Mouse (Mus musculus): ENCODE results near the gene Osbpl3. TPM values are rescaled to one million over a fixed set of nuclear protein-coding genes. Genes with fewer than 3 reads are reported as not detected.

Gene Osbpl3
- polyA plus RNA-seq (2021; fragmentation: Nextera tagmentation) = 4.0 and 4.3 TPM in 2 replicates
- long read RNA-seq, experiment 1, partial matches to known transcripts = 4 of 8 reads
- long read RNA-seq, experiment 1, other reads (novel, unspliced or antisense) = 4 of 8 reads
- long read RNA-seq, experiment 2, full-length matches to known transcripts = 4 of 24 reads
- long read RNA-seq, experiment 2, partial matches to known transcripts = 11 of 24 reads
- long read RNA-seq, experiment 2, other reads (novel, unspliced or antisense) = 9 of 24 reads

DNA sequence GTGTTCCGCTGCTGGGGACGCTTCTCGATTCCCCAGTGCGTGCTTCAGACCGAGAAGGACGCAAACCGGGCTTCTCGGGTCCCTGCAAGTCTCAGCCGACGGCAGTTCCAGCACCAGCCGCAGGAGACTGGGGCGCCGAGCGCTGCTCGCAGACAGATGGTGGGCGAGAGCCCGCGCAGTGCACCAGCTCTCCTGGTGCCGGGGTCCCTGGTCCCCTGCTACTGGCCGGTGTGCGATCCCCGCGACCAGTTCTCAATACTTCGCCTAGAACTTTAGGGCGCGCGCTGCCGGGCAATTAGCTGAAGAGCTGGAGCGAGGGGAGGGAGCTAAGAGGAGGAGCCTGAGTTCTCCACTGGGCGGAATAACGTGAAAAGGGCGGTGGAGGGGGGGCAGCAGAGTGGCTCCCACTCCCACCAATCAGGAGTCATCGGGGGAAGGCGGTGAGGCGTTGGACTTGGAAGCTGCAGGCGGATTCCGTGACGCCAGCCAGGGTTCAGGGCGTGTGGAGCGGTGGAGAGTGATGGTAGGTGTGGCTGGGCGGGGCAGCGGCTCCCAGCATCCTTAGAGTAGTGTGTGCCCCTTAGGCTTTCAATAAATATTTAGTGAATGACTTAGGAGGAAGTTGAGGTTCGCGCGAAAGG, at the start of gene Osbpl3:
Gene Osbpl3, minus strand, starts transcription at position 373 of the 641 bp plus-strand sequence.

DNA sequence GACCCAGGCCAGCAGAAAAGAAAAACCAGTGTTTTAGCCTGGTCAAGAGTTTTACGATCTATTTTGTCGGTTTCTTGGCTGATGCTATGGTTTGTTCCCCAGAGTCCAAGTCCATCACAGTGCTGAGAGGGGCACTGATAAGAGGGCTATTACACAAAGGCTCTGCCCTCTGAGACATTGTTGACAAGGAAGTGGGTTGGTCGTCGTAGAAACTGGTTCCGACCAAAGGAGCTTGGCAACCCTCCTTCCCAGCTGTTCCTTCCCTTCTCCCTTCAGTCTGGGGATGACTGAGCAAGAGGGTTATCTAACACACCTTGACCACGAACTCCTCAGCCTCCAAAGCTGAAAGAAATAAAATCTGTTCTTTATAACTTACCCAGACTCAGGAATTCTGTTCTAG, 192.3 kb downstream of the Osbpl3 start, which contains the start of gene Gsdme:
Gene Gsdme, minus strand, starts transcription at position 193 of the 400 bp plus-strand sequence.

Other genes with a start within 250 kb of the Osbpl3 start
- gene Gsdme, start 192.3 kb downstream of the Osbpl3 start, polyA plus RNA-seq (2021; fragmentation: Nextera tagmentation) = 30.4 and 46.7 TPM in 2 replicates
- 98.9 and 100 TPM in 2 replicates for gene Cycs, start 110.3 kb upstream of the Osbpl3 start, polyA plus RNA-seq (2021; fragmentation: Nextera tagmentation)
- gene 4921507P07Rik, start 140.4 kb upstream of the Osbpl3 start, polyA plus RNA-seq (2021; fragmentation: Nextera tagmentation) = 0.23 and 0.41 TPM in 2 replicates
- not detected in 2 replicates for gene Npvf, start 198.2 kb upstream of the Osbpl3 start, polyA plus RNA-seq (2021; fragmentation: Nextera tagmentation)

Data from layer of hippocampus, adult 6 months (tissue).